Mouse (Mus musculus) ES-E14 (cell line): ENCODE results near the gene Smarcal1. TPM values are rescaled to one million over a fixed set of nuclear protein-coding genes. Genes with fewer than 3 reads are reported as not detected.

Source experiments
- DNase-seq: peaks from one replicate; pipeline ENCODE4 v3.0.0-alpha.2; 2013; ENCODE audit warnings: low read depth, low spot score
- H3K27ac ChIP-seq: 2 replicates; pipeline ENCODE4 v1.5.1; 2012; ENCODE audit warnings: low read depth, mild to moderate bottlenecking, low read length, moderate library complexity, mixed read lengths; ENCODE audit not compliant: poor library complexity, insufficient read depth, severe bottlenecking
- H3K36me3 ChIP-seq: 2 replicates; pipeline ENCODE4 v1.6.1; 2012; ENCODE audit warnings: mild to moderate bottlenecking, low read length, moderate library complexity, mixed read lengths; ENCODE audit not compliant: control insufficient read depth, poor library complexity, insufficient read depth, severe bottlenecking
- H3K4me1 ChIP-seq, 2 experiments: fragments of 150-350 bp in 1 of 2; sonication (generic) in 1 of 2; 2 replicates each; pipeline ENCODE4 v1.6.1; 2012; ENCODE audit warnings: low read length in 2 of 2, mild to moderate bottlenecking in 1 of 2, mixed read lengths in 1 of 2; ENCODE audit not compliant: control insufficient read depth in 2 of 2, insufficient read depth in 2 of 2, poor library complexity in 1 of 2
- H3K4me3 ChIP-seq, 2 experiments: fragments of 150-350 bp in 1 of 2; sonication (generic) in 1 of 2; 2 replicates each; pipeline ENCODE4 v1.5.1; 2012; ENCODE audit warnings: low read length in 2 of 2, low read depth in 1 of 2, mild to moderate bottlenecking in 1 of 2, mixed read lengths in 1 of 2; ENCODE audit not compliant: insufficient read depth in 1 of 2, poor library complexity in 1 of 2, severe bottlenecking in 1 of 2
- H3K9ac ChIP-seq: 2 replicates; pipeline ENCODE4 v1.6.1; 2012; ENCODE audit warnings: low read depth, mild to moderate bottlenecking, low read length, mixed read lengths; ENCODE audit not compliant: poor library complexity, insufficient read depth, severe bottlenecking
- H3K9me3 ChIP-seq: fragments of 150-350 bp; sonication (generic); 2 replicates; pipeline ENCODE4 v1.6.1; 2012; ENCODE audit warnings: low read depth, mild to moderate bottlenecking, low read length; ENCODE audit not compliant: control insufficient read depth, insufficient read depth
- CHD2 ChIP-seq: IDR thresholded peaks from 2 replicates; pipeline ENCODE4 v1.6.1; 2014; ENCODE audit warnings: mild to moderate bottlenecking, low read depth, low read length, inconsistent platforms
- HCFC1 ChIP-seq: IDR thresholded peaks from 2 replicates; pipeline ENCODE4 v1.6.1; 2012; ENCODE audit warnings: low read length, inconsistent platforms, borderline replicate concordance; ENCODE audit not compliant: insufficient read depth
- MAFK ChIP-seq: IDR thresholded peaks from 2 replicates; pipeline ENCODE4 v1.6.1; 2014; ENCODE audit warnings: mild to moderate bottlenecking, low read depth, low read length, inconsistent platforms; ENCODE audit not compliant: insufficient read depth
- ZC3H11A ChIP-seq: IDR thresholded peaks from 2 replicates; pipeline ENCODE4 v1.6.1; 2012; ENCODE audit warnings: low read depth, mild to moderate bottlenecking, inconsistent platforms, low read length, borderline replicate concordance
- ZNF384 ChIP-seq: IDR thresholded peaks from 2 replicates; pipeline ENCODE4 v1.6.1; 2012; ENCODE audit warnings: low read depth, low read length, inconsistent platforms
- in situ Hi-C, 2 experiments: fragments of 600-800 bp; cut with MboI; formaldehyde crosslinking; loops; one replicate each; pipeline ENCODE4 v1.15.1; 2025; ENCODE audit warnings: low sequenced_read_pairs in 2 of 2, inconsistent platforms in 1 of 2; ENCODE audit not compliant: unreplicated experiment in 2 of 2
- total RNA-seq: library from RNA; depleted of rRNA; stranded (reverse); fragments of 300-350 nt; gene quantifications from 2 replicates; pipeline ENCODE4 v1.2.3, GENCODE M21; 2012

The Smarcal1 gene
- total RNA-seq, 1 experiment = 20.9 TPM

- in situ Hi-C loops = no loop called here
- H3K36me3 ChIP-seq = peaks cover 10% of the 10 kb centered on the region; the same call in 1 of the 2 replicates
- TF ChIP-seq HCFC1 (no peak), CHD2 (no peak), MAFK (no peak), ZC3H11A (no peak)
Observed at GRCm38 (mm10) chr1:72602803-72603202, 19.8 kb downstream of the Smarcal1 start.

GRCm38 (mm10) chr1:72606186-72606673 lies 23.2 kb downstream of the Smarcal1 start:
- H3K4me1 ChIP-seq = peaks cover 0 to 6% of the 10 kb centered on the region in 2 experiments; a peak in 1 of 4 replicates
- no peak for DNase-seq
- no peak overlapping the region for H3K9ac ChIP-seq
- H3K36me3 ChIP-seq = peaks cover 7% of the 10 kb centered on the region; the same call in 1 of the 2 replicates
- H3K9me3 ChIP-seq = no peaks in the 10 kb centered on the region
- in situ Hi-C loops = no loop called here
- TF ChIP-seq ZNF384 (no peak), ZC3H11A (no peak), HCFC1 (no peak), CHD2 (no peak), MAFK (no peak)
- no peak overlapping the region for H3K27ac ChIP-seq
- no peak overlapping the region for H3K4me3 ChIP-seq

More at GRCm38 (mm10) chr1:72602803-72603202, 19.8 kb downstream of the Smarcal1 start:
- Histone ChIP-seq H3K9ac (no peak overlapping the region), H3K9me3 (no peaks in the 10 kb centered on the region), H3K4me3 (no peak overlapping the region), H3K4me1 (peaks cover 0 to 6% of the 10 kb centered on the region in 2 experiments; a peak in 1 of 4 replicates), H3K27ac (no peak overlapping the region)
- DNase-seq = no peak

- H3K9ac ChIP-seq = no peak overlapping the region
- no peaks in the 10 kb centered on the region for H3K4me1 ChIP-seq
- no peak overlapping the region for H3K27ac ChIP-seq
- no peak for TF ChIP-seq ZC3H11A
- TF ChIP-seq MAFK = no peak
- no peak for TF ChIP-seq ZNF384
- no peak for TF ChIP-seq CHD2
- no peak for TF ChIP-seq HCFC1
- in situ Hi-C loops = no loop called here
- H3K9me3 ChIP-seq = no peaks in the 10 kb centered on the region
- no peak for DNase-seq
- peaks cover 8% of the 10 kb centered on the region; the same call in 1 of the 2 replicates for H3K36me3 ChIP-seq
- H3K4me3 ChIP-seq = no peak overlapping the region
Observed at GRCm38 (mm10) chr1:72609129-72609528, 26.1 kb downstream of the Smarcal1 start.

GRCm38 (mm10) chr1:72609887-72610877 lies 27.1 kb downstream of the Smarcal1 start:
- Histone ChIP-seq H3K4me1 (no peaks in the 10 kb centered on the region), H3K4me3 (no peak overlapping the region), H3K9me3 (no peaks in the 10 kb centered on the region), H3K36me3 (peaks cover 12% of the 10 kb centered on the region; the same call in 1 of the 2 replicates), H3K27ac (no peak overlapping the region), H3K9ac (no peak overlapping the region)
- TF ChIP-seq CHD2 (no peak), HCFC1 (no peak), ZC3H11A (no peak)
- no peak for DNase-seq
- in situ Hi-C loops = no loop called here
